Mouse (Mus musculus): ENCODE measurements around the gene Duoxa1. TPM values are rescaled to one million over a fixed set of nuclear protein-coding genes. Genes with fewer than 3 reads are reported as not detected.
A peak's percentile ranks its signal among the peaks of the same experiment; 100 is the strongest.

Duoxa1 gene
- polyA plus RNA-seq, 1 experiment, result not detected

GRCm38 (mm10) chr2:122309647-122310046 lies 3.9 kb downstream of the Duoxa1 start:
- Histone ChIP-seq H3K4me1 (ENCODE audit: control insufficient read depth, insufficient read depth, low read length) (peaks cover 12% of the 10 kb centered on the region), H3K27ac (ENCODE audit: insufficient read depth, low read depth, low read length) (no peak overlapping the region), H3K4me3 (ENCODE audit: insufficient read depth, low read length) (no peak overlapping the region)
- TF ChIP-seq CTCF (IDR thresholded peaks at IDR 0.05; ENCODE audit: low read depth, low read length) (no peak), POLR2A (IDR thresholded peaks at IDR 0.05; ENCODE audit: borderline replicate concordance, low read depth, low read length) (no peak)

- peaks cover 12% of the 10 kb centered on the region for H3K4me1 ChIP-seq (ENCODE audit: control insufficient read depth, insufficient read depth, low read length)
- H3K4me3 ChIP-seq (ENCODE audit: insufficient read depth, low read length), result no peak overlapping the region
- H3K27ac ChIP-seq (ENCODE audit: insufficient read depth, low read depth, low read length), result no peak overlapping the region
- TF ChIP-seq CTCF (IDR thresholded peaks at IDR 0.05; ENCODE audit: low read depth, low read length), result no peak
- no peak for TF ChIP-seq POLR2A (IDR thresholded peaks at IDR 0.05; ENCODE audit: borderline replicate concordance, low read depth, low read length)
Observed at GRCm38 (mm10) chr2:122306184-122306583, 7.3 kb downstream of the Duoxa1 start.

- Histone ChIP-seq H3K4me1 (ENCODE audit: control insufficient read depth, insufficient read depth, low read length) (peaks cover 18% of the 10 kb centered on the region), H3K4me3 (ENCODE audit: insufficient read depth, low read length) (no peak overlapping the region), H3K27ac (ENCODE audit: insufficient read depth, low read depth, low read length) (no peak overlapping the region)
- TF ChIP-seq POLR2A (IDR thresholded peaks at IDR 0.05; ENCODE audit: borderline replicate concordance, low read depth, low read length) (no peak), CTCF (IDR thresholded peaks at IDR 0.05; ENCODE audit: low read depth, low read length) (no peak)
Observed at GRCm38 (mm10) chr2:122305097-122305892, 8.2 kb downstream of the Duoxa1 start.

- Histone ChIP-seq H3K27ac (ENCODE audit: insufficient read depth, low read depth, low read length) (no peak overlapping the region), H3K4me3 (ENCODE audit: insufficient read depth, low read length) (no peak overlapping the region), H3K4me1 (ENCODE audit: control insufficient read depth, insufficient read depth, low read length) (peaks cover 18% of the 10 kb centered on the region)
- TF ChIP-seq CTCF (IDR thresholded peaks at IDR 0.05; ENCODE audit: low read depth, low read length) (no peak), POLR2A (IDR thresholded peaks at IDR 0.05; ENCODE audit: borderline replicate concordance, low read depth, low read length) (no peak)
Observed at GRCm38 (mm10) chr2:122304544-122304943, 9.0 kb downstream of the Duoxa1 start.

- no peak overlapping the region for H3K4me3 ChIP-seq (ENCODE audit: insufficient read depth, low read length)
- TF ChIP-seq CTCF (IDR thresholded peaks at IDR 0.05; ENCODE audit: low read depth, low read length) (peak; percentile 62), POLR2A (IDR thresholded peaks at IDR 0.05; ENCODE audit: borderline replicate concordance, low read depth, low read length) (no peak)
- H3K4me1 ChIP-seq (ENCODE audit: control insufficient read depth, insufficient read depth, low read length), result peaks cover 18% of the 10 kb centered on the region
- no peak overlapping the region for H3K27ac ChIP-seq (ENCODE audit: insufficient read depth, low read depth, low read length)
Observed at GRCm38 (mm10) chr2:122302574-122303241, 10.8 kb downstream of the Duoxa1 start.

- Histone ChIP-seq H3K4me3 (ENCODE audit: insufficient read depth, low read length) (peak overlapping the region; percentile 43), H3K27ac (ENCODE audit: insufficient read depth, low read depth, low read length) (no peak overlapping the region), H3K4me1 (ENCODE audit: control insufficient read depth, insufficient read depth, low read length) (peaks cover 18% of the 10 kb centered on the region)
- TF ChIP-seq POLR2A (IDR thresholded peaks at IDR 0.05; ENCODE audit: borderline replicate concordance, low read depth, low read length), result no peak
- TF ChIP-seq CTCF (IDR thresholded peaks at IDR 0.05; ENCODE audit: low read depth, low read length), result no peak
Observed at GRCm38 (mm10) chr2:122301921-122302573, 11.5 kb downstream of the Duoxa1 start.

- Histone ChIP-seq H3K27ac (ENCODE audit: insufficient read depth, low read depth, low read length) (no peak overlapping the region), H3K4me3 (ENCODE audit: insufficient read depth, low read length) (peak overlapping the region; percentile 43), H3K4me1 (ENCODE audit: control insufficient read depth, insufficient read depth, low read length) (peaks cover 18% of the 10 kb centered on the region)
- TF ChIP-seq POLR2A (IDR thresholded peaks at IDR 0.05; ENCODE audit: borderline replicate concordance, low read depth, low read length) (no peak), CTCF (IDR thresholded peaks at IDR 0.05; ENCODE audit: low read depth, low read length) (no peak)
Observed at GRCm38 (mm10) chr2:122301081-122301920, 12.2 kb downstream of the Duoxa1 start.

GRCm38 (mm10) chr2:122300656-122301020 lies 12.9 kb downstream of the Duoxa1 start:
- Histone ChIP-seq H3K27ac (ENCODE audit: insufficient read depth, low read depth, low read length) (no peak overlapping the region), H3K4me1 (ENCODE audit: control insufficient read depth, insufficient read depth, low read length) (peaks cover 14% of the 10 kb centered on the region), H3K4me3 (ENCODE audit: insufficient read depth, low read length) (peak overlapping the region; percentile 38)
- no peak for TF ChIP-seq POLR2A (IDR thresholded peaks at IDR 0.05; ENCODE audit: borderline replicate concordance, low read depth, low read length)
- TF ChIP-seq CTCF (IDR thresholded peaks at IDR 0.05; ENCODE audit: low read depth, low read length), result no peak

Measured in bone marrow macrophage, adult 2 months (primary cell).